Mouse (Mus musculus) lung, adult 18-20 months (tissue): ENCODE measurements around the gene Tmem87b.
A peak's percentile ranks its signal among the peaks of the same experiment; 100 is the strongest.

ENCODE experiments used
- DNase-seq, 2 experiments: peaks; one replicate each; pipeline ENCODE4 v3.0.0; 2022; ENCODE audit warnings: mixed read lengths in 2 of 2

The Tmem87b gene

DNA sequence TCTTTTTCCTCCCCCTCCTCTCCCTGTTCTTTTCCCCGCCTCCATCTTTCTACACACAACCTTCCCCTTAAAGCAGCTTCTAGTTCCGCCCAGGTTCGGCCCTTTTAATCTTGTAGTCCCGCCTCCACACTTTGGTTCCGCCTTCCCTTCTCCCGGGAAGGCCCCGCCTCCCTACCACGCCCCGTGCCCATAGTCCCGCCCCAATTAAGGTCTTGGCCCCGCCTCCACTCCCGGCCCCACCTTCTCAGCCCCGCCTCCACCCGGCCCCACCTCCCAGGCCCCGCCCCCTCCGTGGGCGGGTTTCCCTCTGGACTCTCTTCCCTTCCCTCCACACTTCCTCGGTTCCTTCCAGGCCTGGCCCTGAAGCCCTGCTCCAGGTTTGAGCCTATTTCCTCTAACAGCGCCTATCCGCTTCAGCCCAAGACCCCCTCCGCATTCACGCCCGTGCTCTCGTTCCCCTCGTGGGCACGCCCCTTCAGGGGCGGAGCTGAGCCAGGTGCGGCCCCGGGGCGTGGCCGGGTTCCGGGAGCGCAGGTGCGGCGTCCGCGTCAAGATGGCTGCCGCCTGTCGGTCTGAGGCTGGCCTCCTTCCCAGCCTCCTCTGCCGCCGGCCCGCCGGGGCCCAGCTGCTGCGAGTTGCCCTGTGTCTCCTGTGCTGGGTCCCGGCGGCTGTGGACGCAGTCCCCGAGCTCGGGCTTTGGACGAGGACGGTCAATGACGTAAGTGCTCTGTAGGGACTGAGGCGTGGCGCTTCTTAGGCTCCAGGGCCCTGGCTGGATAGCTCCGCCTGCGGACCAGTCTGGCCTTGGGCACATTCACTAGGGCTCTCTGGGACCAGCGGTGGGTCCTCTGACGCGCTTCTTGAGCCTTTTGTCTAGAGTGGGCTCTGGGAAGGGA, at the start of gene Tmem87b:
TSS of gene Tmem87b (plus strand) at position 333 of the 896 bp plus-strand sequence.
- DNase-seq = peak; percentile 91 to 93

DNA sequence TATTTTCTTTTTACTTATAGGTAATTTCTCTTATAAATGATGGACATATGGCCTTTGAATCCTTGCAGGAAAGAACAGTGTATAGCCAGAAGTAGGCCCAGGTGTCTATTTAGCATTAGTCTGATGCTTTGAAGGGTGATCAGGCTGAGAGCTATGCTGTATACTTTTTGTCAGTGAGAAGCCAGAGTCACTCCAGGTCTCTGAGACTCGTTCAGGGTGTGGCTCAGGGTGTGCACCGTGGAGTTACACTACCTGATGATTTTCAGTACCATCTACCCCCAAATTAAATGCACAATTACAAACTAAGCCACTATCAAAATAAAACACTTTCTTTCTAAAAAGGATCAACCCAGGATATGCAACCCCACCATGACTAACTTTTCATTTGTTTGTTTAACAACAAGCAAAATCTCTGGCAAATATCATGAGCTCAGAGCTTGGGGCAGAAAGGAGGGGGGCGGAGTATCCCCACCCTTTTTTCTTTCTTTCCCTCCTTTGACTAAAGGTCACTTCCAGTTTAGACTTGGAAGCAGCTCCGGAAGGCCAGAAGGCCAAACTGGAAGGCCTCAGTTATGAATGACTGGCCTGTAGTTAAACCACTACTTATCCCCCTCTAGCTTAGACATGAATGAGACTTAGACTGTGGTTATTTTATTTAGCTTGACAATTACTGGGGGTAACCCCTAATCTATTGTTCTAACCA, 49.2 kb upstream of the Tmem87b start:
- no peak for DNase-seq

DNA sequence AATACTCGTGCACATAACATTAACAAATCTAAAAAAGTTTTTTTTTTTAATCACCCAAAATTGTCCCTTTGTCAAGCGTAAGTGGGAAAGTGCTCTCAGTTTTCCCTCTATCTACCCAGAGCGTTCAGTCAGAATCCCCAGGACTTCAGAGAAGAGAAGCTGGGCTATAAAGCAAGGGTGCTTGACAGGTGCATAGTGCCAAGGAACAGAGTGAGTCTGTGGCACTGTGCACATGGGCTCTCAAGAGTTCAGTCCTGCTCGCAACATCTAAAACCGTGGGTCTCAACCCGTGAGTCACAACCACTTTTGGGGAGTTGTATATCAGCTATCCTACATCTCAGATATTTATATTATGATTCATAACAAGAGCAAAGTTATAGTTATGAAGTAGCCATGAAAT, 47.4 kb upstream of the Tmem87b start:
- DNase-seq = no peak

DNA sequence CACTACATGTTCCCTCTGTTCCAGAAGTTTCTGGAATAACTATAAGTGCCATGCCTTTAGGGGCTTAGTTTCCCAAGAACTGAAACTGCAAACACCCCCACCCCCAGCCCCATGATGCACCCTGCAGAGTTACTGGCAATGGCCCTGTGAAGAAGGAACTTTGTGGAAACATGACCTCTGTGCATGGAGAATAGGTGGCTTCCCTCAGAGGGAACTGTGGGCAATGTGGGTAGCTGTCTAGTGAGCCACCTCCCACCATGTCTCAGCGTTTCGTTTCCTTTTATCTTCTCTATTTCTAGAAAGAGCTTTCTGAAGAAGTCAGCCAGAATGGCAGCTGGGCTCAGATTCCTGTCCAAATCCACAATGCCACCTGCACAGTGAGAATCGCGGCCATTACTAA, 46.9 kb upstream of the Tmem87b start:
- DNase-seq = peak in 1 of 2 experiments; percentile 22

DNA sequence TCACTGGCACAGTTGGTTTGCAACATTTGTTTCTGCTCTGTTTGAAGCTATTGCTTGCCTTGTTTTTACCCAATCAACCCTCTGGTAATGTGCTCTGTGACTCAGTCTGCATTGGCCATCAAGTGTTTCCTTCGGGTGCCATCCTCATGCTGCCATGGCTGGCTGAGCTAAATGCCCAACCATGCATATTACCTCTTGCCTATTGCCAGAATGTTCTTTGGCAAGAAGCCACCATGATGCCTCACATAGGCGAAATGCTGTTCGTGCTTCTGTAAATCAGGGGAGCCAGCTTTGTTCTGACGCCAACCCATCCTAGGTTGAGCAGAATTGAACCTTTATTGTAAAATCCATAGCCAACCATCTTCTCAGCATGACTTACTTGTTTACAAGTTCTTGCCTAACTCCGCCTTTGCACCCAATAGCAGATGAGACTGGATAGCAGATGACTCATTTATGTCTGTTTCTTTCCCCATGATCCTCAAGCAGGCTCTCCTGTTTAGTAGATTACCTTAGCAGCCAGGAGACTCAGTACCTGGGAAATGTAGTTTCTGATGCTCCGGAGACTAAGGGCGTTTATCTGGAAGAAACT, 46.1 kb upstream of the Tmem87b start:
- no peak for DNase-seq

DNA sequence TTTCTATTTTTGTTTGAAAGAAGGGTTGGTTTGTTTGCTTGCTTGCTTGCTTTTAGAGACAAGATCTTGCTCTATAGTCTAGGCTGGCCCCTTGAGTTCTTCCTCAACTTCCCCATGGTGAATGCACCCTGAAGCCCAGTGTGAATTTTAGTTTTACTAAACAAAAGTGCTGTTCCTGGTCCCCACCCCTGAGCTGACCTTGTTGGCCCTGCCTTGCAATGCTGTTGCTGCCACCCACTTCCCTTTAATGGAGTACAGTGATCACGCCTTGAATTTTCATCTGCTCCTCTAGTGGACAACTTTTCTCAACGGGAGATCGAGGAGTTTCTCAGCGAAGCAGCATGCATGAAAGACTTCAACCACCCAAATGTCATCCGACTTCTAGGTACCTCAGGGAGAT, 35.7 kb upstream of the Tmem87b start:
- DNase-seq = peak in 1 of 2 experiments; percentile 14

DNA sequence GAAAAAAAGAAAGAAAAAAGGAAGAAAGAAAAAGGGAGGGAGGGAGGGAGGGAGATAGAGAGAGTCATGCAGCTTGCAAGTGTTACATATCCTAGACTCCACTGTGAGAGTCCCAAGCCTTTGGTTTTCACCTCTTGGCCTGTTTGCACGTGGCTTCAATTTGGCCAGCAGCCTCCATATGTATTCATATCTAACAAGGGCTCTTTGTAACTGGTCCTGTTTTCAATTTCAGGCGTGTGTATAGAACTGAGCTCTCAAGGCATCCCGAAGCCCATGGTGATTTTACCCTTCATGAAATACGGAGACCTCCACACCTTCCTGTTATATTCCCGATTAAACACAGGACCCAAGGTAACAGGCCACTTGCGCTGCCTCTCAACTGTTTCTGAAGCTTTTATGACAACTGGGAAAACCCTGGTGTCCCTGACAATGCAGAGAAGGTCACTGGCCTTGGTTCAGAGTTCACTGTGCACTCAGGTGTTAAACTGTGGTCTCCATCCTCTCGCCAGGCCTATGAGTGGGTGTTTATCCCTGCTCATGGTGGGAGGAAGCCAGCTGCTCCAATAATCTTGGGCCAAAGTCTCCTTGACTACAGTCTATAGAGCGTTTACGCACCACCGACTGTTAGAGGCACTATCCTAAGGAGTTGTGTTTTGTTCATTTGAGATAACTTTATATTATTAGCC, 34.1 kb upstream of the Tmem87b start:
- no peak for DNase-seq

DNA sequence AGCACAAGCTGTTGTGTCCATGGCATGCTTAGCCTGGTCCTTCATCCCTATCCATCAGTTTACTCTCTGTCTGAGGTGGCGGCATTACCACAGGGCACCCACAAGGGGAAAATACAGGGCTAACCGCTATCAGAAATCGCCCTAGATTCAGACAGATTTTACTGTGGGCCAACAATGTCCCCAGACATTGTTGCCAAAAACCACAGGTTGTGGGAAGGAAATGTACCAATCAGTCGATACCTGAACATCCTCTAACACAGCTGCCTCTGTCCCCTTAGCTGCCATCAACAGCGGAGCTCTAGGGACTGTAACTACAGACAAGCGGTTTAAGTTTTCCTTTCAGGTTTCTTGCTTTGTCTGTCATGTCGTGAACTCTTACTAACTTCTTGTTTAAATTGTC, 33.1 kb upstream of the Tmem87b start:
- DNase-seq = no peak

DNA sequence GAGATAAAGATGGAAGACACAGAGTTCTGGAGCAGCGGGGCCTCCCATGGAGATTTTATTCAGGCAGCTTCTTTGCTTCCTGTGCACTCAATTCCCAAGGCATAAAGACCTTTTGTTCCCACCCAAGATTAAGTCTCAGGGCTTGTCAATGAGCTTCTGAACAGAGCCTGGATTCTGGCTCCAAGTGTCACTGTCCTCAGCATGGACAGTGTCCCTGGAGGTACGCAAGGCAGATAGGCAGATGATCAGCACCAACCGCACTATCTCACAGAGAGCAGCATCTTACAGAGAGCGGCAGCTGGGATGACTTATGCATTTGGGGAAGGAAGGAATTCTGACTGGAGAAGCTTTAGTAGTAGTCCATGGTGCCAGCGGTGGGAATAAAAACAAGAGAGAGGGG, 31.6 kb upstream of the Tmem87b start:
- DNase-seq = no peak

DNA sequence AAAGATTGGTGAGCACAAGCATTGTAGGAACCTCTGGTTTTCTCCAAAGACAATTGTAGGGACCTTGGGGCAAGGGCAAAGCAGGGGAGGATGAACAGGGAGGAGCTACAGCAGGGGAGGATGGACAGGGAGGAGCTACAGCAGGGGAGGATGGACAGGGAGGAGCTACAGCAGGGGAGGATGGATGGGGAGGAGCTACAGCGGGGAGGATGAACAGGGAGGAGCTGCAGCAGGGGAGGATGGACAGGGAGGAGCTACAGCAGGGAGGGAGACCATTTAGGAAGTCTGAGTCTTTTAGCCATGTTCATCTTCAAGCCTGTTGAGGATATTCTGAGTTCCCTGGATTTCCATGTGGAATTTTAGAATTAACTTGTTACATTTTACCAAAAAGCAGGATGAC, 31.1 kb upstream of the Tmem87b start:
- no peak for DNase-seq

DNA sequence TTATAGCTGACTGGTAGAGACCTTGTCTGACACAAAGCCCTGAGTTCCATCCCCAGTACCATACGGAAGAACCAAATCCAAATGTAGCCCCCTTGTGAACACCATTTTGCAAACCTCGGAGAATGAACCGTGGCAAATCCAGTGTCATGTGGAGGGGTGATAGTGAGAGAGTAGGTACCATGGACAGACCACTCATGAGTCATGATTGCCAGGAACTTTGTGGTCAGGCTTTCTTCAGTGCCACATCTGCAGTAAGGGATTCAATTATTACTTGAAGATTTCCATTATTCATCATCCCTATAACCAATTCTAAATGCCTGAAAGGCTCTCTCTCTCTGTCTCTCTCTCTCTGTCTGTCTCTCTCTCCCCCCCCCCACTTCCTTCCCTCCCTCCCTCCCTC, 30.1 kb upstream of the Tmem87b start:
- DNase-seq = no peak

DNA sequence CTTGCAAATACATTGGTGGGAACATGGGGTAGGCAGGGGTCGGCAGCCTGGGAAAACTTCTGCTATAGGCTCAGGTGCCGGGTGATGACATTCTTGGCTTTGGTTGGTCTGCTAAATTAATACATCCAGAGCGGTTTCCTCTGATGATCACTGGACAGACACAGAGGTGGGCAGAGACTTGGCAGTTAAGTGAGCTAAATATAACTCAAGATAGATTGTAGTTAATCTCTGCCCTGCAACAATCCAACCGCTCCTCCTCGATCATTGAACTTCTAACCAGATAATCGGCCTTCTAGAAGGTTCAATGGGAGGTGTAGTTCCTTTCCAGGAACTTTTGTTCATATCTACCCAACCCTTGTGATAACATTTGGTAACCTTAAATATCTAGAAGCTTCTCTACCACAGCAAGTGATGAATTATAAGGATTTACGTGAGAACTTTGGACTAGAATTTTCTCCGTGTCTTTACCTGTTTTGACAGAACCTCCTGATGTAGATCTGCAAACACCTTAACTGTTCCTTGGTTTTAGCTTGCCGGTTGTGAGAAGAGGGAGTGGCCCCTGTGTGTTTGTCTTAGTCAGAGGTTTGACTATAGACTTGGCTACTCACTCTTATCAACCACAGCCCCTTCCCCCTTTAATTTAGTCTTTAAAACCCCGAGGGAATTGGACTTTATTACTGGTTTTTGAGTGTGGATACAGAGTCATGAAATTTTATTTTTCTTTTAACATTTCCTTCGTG, 26.9 kb upstream of the Tmem87b start:
- no peak for DNase-seq

DNA sequence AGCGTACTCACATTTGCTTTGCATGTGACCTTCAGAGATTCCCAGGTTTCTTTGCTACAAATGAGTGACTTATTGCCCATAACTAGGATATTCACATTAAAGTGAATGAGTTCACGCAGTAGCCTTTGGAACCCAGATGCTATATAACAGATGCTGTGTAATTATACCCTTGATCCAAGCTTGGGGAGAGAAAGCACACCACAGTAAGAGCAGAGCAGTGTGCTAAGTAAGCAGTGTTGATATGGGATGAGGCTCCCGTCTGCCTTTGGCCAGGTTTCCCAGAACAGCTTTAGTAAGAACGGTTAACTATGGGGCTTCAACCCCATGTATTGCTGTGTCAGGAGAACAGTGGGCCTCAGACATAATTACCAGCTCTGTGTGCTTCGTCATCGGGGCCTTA, 24.0 kb upstream of the Tmem87b start:
- DNase-seq = no peak

DNA sequence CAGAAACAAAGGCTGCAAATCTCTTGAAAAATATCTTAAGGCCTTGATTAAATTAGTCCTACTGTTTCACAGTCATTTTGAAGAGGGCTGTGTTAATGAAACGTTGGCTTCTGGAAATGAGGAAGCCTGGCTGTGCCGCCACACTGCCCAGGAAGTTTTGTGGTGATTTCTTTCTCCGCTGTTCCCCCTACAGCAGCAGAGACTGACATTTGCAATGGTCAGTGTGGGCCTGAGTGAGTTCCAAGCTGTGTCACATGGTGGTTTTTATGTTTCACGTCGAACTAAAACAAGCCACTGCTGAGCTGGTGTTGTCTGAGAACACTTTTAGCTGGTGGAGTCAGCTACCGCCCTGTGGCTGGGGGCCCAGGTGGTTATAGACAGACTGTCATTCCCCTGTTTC, 21.5 kb upstream of the Tmem87b start:
- no peak for DNase-seq

DNA sequence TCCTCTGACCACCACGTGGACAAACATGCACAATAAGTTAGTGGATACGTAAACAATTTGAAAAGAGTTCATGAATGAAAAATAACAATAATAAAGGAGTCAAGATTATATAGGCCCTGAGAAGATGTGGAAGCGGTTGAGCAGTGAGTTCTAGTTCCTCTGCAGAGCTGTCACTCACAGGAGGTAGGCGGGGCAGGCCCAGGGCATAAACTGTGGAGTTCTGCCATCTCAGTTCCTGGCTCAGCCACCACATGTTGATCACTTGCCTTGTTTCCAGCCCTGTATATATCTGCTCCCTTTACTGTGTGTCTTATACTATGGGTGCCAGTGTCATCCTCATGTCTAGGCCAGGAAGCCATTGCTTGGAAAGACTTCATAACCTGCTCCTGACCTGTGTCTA, 14.5 kb upstream of the Tmem87b start:
- DNase-seq = no peak

DNA sequence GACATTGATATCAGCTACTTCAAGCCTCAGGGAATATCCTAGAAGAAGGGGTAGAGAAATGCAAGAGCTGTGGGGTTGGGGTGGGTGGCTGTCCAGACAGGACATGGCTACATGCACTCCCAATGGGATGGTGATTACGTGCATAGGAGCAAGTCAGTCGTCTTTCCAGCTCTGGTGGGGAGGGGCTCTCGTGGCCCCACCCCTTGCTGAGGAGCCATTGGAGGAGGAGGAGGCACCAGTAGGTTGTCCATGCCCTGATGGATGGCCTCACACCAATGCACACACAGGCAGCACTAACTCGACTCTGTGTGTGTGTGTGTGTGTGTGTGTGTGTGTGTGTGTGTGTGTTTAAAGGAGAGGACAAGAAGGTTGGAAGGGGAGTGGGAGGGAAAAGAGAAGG, 12.6 kb upstream of the Tmem87b start:
- no peak for DNase-seq

DNA sequence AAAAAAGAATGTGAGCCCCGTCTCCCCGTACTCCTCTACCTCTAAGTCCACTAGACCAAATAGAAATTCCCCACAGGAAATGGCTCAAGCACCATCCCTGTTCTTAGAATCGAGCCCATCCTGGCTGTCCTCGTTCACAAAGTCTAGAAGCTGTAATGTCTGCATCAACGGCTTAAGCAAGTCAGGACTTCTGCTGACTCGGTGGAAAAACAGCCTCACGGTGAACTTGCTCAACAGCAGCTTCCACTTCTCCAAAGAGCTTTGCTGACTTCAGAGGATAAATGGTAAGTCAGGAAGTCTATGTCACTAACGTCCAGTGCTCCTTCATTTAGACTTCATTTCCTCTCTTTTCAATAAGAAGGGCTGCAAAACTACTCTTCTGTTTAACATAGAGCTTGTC, 11.4 kb upstream of the Tmem87b start:
- peak; percentile 24 to 35 for DNase-seq

DNA sequence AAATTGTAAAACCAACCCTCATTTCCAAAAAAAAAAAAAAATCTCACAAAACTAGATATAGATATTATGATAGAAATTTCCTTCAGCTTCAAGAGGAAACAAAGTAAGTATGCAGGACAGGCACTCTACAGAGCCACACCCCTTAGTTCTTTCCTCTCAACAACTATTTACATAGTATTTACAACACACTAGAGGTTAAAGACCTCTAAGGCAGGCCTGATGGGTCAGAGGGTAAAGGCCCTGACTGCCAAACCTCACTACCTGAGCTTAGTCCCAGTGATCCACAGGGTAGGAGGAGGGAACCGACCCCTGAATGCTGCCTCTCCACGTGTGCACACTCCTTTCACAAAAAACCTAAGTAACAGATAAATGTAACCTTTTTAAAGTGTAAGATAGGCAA, 5.2 kb upstream of the Tmem87b start:
- no peak for DNase-seq

DNA sequence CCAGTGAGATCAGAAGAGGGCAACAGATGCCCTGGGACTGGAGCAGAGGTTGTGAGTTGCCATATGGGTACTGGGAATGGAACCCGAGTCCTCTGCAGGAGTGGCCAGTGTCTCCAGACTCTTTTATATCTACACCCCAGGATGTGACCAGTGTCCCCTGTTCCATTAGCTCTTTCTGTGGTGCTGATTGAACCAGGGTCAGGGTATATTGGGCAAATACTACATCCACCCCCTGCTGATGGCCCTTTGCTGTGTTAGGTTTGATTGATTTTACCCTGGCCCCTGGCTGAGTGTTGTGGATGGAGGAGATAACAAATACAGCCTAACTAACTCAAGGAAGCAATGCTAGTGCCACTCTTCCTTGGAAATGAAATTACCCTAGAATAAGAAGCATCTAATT, 1.6 kb upstream of the Tmem87b start:
- DNase-seq = no peak

DNA sequence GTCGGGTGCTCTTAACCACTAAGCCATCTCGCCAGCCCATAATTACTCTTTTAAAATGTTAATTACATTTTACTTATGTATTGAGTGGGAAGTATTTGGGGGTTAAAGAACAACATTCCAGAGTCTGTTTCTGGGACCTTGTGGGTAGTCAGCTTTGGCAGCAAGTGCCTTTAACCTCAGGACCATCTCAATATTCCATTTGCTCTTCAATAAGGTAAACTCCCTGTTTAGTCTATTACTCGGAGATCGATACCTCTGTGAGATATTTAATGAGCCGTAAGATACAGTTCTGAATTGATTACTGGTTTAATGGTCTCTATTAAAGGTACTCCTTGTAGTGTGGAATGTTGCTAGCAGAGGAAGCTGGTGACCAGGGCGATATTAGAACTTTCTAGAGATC, 1.0 kb upstream of the Tmem87b start:
- DNase-seq = no peak

DNA sequence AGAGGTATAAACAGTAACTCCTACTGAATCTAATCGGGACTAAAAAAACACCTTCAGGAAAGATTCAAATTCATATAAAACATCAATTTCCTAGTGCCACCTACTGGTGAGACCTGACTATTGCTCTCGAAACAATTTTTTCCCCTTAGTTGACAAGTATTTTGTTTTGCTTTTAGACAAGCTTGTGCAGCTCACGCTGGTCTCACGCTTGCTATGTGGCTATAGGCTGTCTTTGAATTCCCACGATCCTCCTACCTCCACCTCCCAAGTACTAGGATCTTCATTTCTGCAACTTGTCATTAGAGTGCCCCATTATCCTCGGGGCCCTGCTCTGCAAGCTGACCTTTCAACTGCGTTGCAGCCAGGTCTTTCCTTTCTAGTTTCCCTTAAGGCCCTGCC, 532 bp upstream of the Tmem87b start:
- no peak for DNase-seq

DNA sequence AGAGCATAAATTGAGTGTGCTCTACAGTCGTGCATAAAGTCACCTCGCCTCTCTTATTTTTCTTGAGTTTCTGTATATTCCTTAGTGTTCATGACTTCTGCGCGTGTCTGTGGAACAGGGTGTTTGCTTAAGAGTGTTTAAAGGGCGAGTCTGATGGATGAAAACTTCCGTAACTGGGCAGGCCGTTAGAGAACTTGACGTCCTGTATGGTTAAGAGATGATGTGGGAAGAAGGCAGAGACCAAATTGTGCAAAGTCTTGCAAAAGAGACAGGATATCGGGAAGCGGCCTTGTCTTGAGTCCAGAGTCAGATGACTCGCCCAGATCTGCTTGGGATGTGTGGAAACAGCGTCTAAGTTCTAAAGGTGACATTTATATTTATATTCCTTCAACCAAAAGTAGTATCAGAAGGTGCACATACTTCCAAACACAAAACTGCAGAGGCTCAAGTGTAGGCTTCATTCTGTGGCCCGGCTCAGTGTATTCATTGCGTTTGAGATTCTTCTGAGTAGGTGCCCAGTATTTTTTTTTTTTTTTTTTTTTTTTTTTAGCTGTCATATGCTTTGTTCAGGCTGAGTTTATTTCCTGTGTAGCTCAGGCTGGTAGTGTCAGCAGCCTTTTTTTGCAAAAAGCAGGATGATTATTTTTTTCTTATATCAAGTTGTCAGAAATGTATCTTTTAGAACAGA, 1.2 kb downstream of the Tmem87b start:
- peak; percentile 45 to 58 for DNase-seq
